Mouse (Mus musculus) regulatory T cell (primary cell): ENCODE data around the gene Olfr1348.
"Not testable (repeated sequence)": the region's sequence is repeated elsewhere in the genome, so short reads cannot be mapped to it uniquely, and the experiment has no call there.

Experiments
- in situ Hi-C: fragments of 300-600 bp; cut with MboI, MseI; formaldehyde crosslinking; loops from one replicate; pipeline ENCODE4 v1.15.1; 2025; ENCODE audit warnings: high pct_unique_total_duplicates

Gene Olfr1348

DNA sequence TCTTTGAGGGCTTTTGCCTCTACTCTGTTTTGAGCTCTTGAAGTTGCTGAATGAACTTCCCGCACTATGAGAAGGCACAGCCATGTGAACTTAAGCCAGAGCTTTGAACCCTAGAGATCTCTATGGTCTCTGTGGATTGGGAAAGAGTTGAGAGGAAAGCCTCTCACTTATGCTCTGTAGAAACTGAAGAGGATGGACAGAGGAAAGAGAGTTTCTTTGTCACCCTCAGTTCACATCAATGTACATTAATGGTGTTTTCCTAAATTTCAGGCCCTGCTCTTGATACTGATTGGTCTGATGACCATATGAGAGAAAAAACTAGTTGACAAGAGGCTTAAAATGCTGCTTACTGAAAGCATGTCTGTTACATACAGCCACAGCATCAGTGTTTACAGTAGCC lies at the start of gene Olfr1348:
Olfr1348 (minus strand) TSS at position 101 of the 400 bp plus-strand sequence.
- in situ Hi-C loops, result no loop called here

DNA sequence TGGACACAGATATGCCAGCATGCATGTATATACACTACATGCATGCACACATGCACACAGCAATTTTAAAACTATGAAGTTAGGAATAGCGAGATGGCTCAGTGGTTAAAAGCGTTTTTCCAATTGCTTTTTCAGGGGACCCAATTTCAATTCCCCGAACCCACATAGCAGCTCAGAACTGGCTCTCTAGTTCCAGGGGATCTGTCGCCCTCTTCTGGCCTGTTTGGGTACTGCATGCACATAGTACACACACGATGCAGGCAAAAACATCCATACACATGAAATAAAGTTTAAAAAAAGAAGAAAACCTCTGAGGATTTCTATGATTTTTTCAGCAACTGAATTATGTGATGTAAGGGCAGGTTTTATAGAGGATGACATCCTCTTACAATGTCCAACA lies 17.6 kb upstream of the Olfr1348 start:
- in situ Hi-C loops, result loop anchor here (5.0 kb wide), 1 partner anchor 169 kb away; no protein-coding TSS in a partner anchor

GRCm38 (mm10) chr7:6525001-6525400 lies 16.5 kb upstream of the Olfr1348 start:
- in situ Hi-C loops, result loop anchor here (5.0 kb wide), 1 partner anchor 168 kb away; no protein-coding TSS in a partner anchor

DNA sequence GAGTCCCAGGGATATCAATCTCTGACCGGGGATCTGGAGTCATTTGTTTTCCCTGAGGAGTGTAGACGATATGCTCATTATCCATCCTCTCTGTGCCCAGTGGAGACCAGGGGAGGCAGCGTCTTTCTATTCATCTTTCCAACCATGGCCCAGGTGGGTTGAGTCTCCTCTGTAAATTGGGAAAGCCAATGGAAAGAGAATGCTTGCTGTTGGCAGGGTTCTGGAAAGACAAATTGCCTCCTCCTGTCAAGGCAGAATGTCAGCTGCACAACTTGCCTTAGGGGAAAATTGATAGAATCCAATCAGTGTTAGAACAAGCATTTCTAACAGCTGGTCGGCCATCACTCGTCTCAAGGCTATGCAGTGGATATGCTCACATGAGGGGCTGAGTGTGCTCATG lies 14.3 kb upstream of the Olfr1348 start, which contains the start of gene Olfr1349:
Olfr1349 (minus strand) TSS at position 101 of the 400 bp plus-strand sequence.
- in situ Hi-C loops, result no loop called here

DNA sequence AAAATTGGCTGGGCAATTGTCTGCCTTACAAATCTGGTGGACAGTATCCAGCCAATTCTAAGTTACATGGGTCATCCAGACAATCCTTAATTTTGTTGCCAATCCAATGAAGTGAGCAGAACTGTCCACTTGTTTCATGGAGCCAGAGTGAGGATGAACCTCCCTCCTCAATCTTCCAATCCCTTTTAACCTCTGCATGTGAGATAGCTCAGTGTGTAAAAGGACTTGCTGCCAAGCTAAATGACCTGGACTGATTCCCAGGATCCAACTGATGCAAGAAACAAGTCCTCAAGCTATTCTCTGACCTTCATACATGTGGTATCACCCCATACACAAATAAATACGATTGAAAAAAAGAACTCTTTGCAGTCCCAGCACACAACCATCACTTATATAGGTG lies 13.1 kb upstream of the Olfr1348 start:
- in situ Hi-C loops, result no loop called here

GRCm38 (mm10) chr7:6499655-6500054 lies 8.9 kb downstream of the Olfr1348 start, which contains the start of gene Olfr1347:
Olfr1347 (minus strand) TSS chr7:6499755.
- in situ Hi-C loops, result no loop called here

- in situ Hi-C loops, result no loop called here
Observed at GRCm38 (mm10) chr7:6486841-6487240, 21.7 kb downstream of the Olfr1348 start, which contains the start of gene Olfr5. Olfr5 (minus strand) TSS chr7:6486941.

DNA sequence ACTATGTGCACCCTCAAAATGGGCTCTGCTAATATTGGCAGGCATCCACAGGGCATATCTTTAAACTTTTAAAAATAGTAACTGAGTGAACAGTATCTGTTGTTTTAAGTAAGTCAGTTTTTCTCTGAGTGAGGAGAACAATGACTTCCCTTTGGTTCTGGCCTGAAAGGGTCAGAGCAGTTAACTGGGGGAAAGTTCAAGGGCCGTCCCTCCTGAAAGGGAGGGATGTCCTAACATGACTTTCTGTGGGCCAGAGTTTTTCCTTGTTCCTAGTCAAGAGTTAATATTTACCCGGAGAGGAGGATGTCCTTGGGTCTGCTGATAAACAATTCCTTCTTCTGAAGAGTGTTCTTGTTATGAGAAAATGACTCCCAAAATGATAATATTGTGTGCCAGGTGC lies 30.9 kb downstream of the Olfr1348 start:
- in situ Hi-C loops, result not testable (repeated sequence)

GRCm38 (mm10) chr7:6466951-6467350 lies 41.6 kb downstream of the Olfr1348 start, which contains the start of gene Olfr1346:
Olfr1346 (plus strand) TSS chr7:6467101.
- in situ Hi-C loops, result no loop called here

DNA sequence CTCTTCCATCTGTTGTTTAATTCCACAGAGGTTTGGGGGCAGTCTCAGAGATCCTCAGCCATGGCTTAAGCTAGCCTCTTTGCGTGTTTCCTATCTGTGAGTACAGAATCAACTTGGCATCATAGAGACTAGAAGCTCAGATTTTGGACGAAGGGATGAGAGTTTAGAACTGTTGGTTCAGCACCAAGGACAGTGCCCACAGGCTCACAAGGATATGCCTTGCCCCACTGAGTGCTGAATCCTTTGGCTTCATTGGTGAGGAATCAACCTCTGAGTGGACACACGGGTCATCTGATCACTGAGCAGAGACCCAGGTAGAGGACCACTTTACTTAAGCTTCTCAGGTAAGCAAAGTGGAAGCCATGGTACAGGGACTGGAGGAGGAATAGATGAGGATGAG lies 52.1 kb downstream of the Olfr1348 start:
- in situ Hi-C loops, result no loop called here

GRCm38 (mm10) chr7:6455868-6456267 lies 52.7 kb downstream of the Olfr1348 start, which contains the start of gene Olfr1336:
Olfr1336 (plus strand) TSS chr7:6456168.
- in situ Hi-C loops, result no loop called here
